Mouse (Mus musculus): ENCODE measurements at regions not wholly inside any gene's neighbourhood (a gene's known extent, or its start where the extent isn't known, plus 50 kb on each side); places are given as distances from the start of the nearest gene placed in this dataset.
A peak's percentile ranks its signal among the peaks of the same experiment; 100 is the strongest.
"Not testable (repeated sequence)": the region's sequence is repeated elsewhere in the genome, so short reads cannot be mapped to it uniquely, and the experiment has no call there.

- H3K27me3 ChIP-seq: no peaks in the 10 kb centered on the region
- no peak overlapping the region for H3K27ac ChIP-seq
- H3K36me3 ChIP-seq: no peaks in the 10 kb centered on the region
- H3K9me3 ChIP-seq: no peaks in the 10 kb centered on the region
- no peak overlapping the region for H3K4me3 ChIP-seq
- ATAC-seq (ENCODE audit: insufficient number of reproducible peaks, insufficient read depth, low FRiP score, low TSS enrichment): no peak
- H3K9ac ChIP-seq: no peak overlapping the region
- H3K4me2 ChIP-seq (replicated peaks): no peak overlapping the region
- WGBS: 76% methylated on average over 2 of the region's 2 CpGs
- no peaks in the 10 kb centered on the region for H3K4me1 ChIP-seq
Measured at GRCm38 (mm10) chr7:116619636-116620035, 115.5 kb downstream of the Nucb2 start.

DNA sequence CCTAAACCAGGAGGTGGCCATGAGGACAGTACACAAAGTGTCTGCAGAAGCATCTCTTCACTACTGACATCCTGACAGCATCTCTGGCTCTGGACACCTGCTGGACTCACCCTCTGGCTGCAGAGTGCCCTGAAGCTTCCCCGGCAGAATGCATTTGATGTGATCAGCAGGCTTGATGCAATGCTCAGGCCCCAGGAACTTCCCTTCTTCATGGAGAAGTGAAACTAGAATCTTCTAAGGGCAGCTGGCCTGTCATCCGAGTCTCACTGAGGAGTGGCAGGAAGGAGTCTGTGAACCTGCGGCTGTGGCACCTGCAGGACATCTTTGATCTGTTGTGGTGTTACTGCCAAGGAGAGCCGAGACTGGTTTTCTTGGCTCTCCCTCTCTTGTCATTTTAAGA lies 116.2 kb downstream of the Nucb2 start:
- Histone ChIP-seq H3K9ac (no peak overlapping the region), H3K4me1 (no peaks in the 10 kb centered on the region), H3K27ac (no peak overlapping the region), H3K9me3 (no peaks in the 10 kb centered on the region), H3K36me3 (no peaks in the 10 kb centered on the region), H3K27me3 (no peaks in the 10 kb centered on the region), H3K4me3 (no peak overlapping the region), H3K4me2 (replicated peaks) (no peak overlapping the region)
- WGBS: 79% methylated on average over 4 of the region's 4 CpGs
- no peak for ATAC-seq (ENCODE audit: insufficient number of reproducible peaks, insufficient read depth, low FRiP score, low TSS enrichment)

DNA sequence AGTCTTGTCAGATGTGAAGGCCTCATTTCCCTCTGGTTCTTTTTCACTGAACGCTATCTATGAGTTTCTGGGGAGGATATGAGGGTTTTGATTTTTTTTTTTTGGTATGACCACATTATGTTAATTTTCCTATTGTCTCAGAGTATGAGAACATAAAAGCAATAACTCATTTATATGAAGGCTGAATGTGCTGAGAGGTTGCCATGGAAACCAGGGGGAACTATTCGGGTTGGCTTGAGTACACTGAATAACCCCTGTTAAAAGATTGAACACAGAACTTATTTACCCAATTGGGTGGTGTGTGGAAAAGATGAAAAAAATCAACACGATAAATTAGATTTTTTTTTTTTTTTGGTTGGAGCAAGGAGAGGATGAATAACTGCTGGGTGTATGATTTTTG lies 129.0 kb downstream of the Nucb2 start:
- Histone ChIP-seq H3K4me2 (replicated peaks) (no peak overlapping the region), H3K27me3 (peaks cover 3% of the 10 kb centered on the region; the same call in 1 of the 2 replicates), H3K36me3 (no peaks in the 10 kb centered on the region), H3K27ac (no peak overlapping the region), H3K4me1 (no peaks in the 10 kb centered on the region), H3K9ac (no peak overlapping the region), H3K4me3 (no peak overlapping the region), H3K9me3 (no peaks in the 10 kb centered on the region)
- WGBS: 63% methylated on average over 3 of the region's 3 CpGs
- ATAC-seq (ENCODE audit: insufficient number of reproducible peaks, insufficient read depth, low FRiP score, low TSS enrichment): no peak

GRCm38 (mm10) chr7:116644902-116645650 lies 140.9 kb downstream of the Nucb2 start:
- no peak overlapping the region for H3K9ac ChIP-seq
- H3K4me2 ChIP-seq (replicated peaks): no peak overlapping the region
- H3K27ac ChIP-seq: no peak overlapping the region
- 50% methylated on average over 10 of the region's 10 CpGs for WGBS
- H3K27me3 ChIP-seq: no peaks in the 10 kb centered on the region
- no peaks in the 10 kb centered on the region for H3K9me3 ChIP-seq
- H3K4me3 ChIP-seq: no peak overlapping the region
- no peaks in the 10 kb centered on the region for H3K4me1 ChIP-seq
- no peaks in the 10 kb centered on the region for H3K36me3 ChIP-seq
- no peak for ATAC-seq (ENCODE audit: insufficient number of reproducible peaks, insufficient read depth, low FRiP score, low TSS enrichment)

DNA sequence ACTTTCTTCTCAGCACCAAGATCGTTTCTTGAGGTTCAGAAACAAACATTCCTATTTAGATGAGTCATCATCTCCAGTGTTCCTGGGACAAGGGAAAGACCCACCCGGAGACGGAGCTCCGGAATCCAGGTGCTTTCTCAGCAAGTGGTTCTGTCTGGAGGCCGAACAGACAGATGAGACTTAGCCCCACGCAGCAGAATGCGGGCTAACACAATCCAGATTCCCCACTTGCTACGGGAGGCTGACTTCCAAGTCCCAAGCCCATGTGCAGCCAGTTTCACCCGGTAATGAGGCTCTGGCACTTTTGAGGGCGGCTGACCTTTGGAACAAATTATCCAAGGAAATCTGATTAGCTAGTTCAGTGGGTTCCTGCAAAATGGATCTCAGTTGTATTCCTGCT lies 150.3 kb downstream of the Nucb2 start:
- Histone ChIP-seq H3K4me2 (replicated peaks) (no peak overlapping the region; the same call in 1 of the 2 replicates), H3K27ac (no peak overlapping the region)

GRCm38 (mm10) chr7:116657040-116657439 lies 152.9 kb downstream of the Nucb2 start:
- not testable (repeated sequence) for H3K9me3 ChIP-seq; H3K36me3 ChIP-seq; H3K27me3 ChIP-seq; ATAC-seq (ENCODE audit: insufficient number of reproducible peaks, insufficient read depth, low FRiP score, low TSS enrichment); H3K4me1 ChIP-seq; H3K4me3 ChIP-seq; H3K27ac ChIP-seq; H3K4me2 ChIP-seq (replicated peaks); H3K9ac ChIP-seq
- 88% methylated on average over 6 of the region's 6 CpGs for WGBS

More for the DNA sequence above, 150.3 kb downstream of the Nucb2 start:
- Histone ChIP-seq H3K9ac (no peak overlapping the region), H3K4me1 (peaks cover 8% of the 10 kb centered on the region; the same call in 1 of the 2 replicates), H3K4me3 (no peak overlapping the region), H3K36me3 (no peaks in the 10 kb centered on the region), H3K9me3 (no peaks in the 10 kb centered on the region), H3K27me3 (peaks cover 3% of the 10 kb centered on the region; the same call in 1 of the 2 replicates)
- WGBS: 22% methylated on average over 10 of the region's 10 CpGs
- ATAC-seq (ENCODE audit: insufficient number of reproducible peaks, insufficient read depth, low FRiP score, low TSS enrichment): no peak

- H3K4me3 ChIP-seq: no peak overlapping the region
- WGBS: 87% methylated on average over 15 of the region's 15 CpGs
- no peaks in the 10 kb centered on the region for H3K9me3 ChIP-seq
- H3K27ac ChIP-seq: no peak overlapping the region
- no peaks in the 10 kb centered on the region for H3K36me3 ChIP-seq
- no peak for ATAC-seq (ENCODE audit: insufficient number of reproducible peaks, insufficient read depth, low FRiP score, low TSS enrichment)
- no peaks in the 10 kb centered on the region for H3K4me1 ChIP-seq
- no peaks in the 10 kb centered on the region; the same call in 1 of the 2 replicates for H3K27me3 ChIP-seq
- H3K4me2 ChIP-seq (replicated peaks): no peak overlapping the region
- no peak overlapping the region for H3K9ac ChIP-seq
Measured at GRCm38 (mm10) chr7:116665581-116665980, 161.4 kb downstream of the Nucb2 start.

- Histone ChIP-seq H3K4me1 (peaks cover 9% of the 10 kb centered on the region; the same call in 1 of the 2 replicates), H3K9me3 (no peaks in the 10 kb centered on the region), H3K4me3 (no peak overlapping the region), H3K27ac (no peak overlapping the region), H3K27me3 (no peaks in the 10 kb centered on the region), H3K4me2 (replicated peaks) (peak overlapping the region; percentile 27), H3K36me3 (no peaks in the 10 kb centered on the region), H3K9ac (no peak overlapping the region)
- 43% methylated on average over 16 of the region's 16 CpGs for WGBS
- ATAC-seq (ENCODE audit: insufficient number of reproducible peaks, insufficient read depth, low FRiP score, low TSS enrichment): 0 out of 2 replicates have a peak, but pooled peaks have one; percentile 69
Measured at GRCm38 (mm10) chr7:116674199-116675019, 170.2 kb downstream of the Nucb2 start.

DNA sequence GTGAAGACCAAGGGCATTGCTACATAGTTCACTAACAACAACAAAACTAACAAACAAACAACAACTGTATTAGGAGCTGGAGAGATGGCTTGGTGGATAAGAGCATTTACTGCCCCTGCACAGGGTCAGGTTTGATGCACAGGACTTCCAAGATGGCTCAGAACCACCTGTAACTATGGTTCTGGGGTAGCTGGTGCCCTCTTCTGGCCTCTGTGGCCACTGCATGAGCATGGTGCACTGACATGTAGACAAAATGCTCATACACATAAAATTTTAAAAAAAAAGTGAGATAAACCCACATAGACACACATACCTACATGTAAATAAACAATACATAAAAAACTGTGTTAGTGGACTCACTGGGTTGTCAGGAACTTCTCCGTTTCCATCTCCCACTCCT lies 172.5 kb downstream of the Nucb2 start:
- Histone ChIP-seq H3K4me2 (replicated peaks) (no peak overlapping the region), H3K27ac (no peak overlapping the region), H3K4me1 (peaks cover 9% of the 10 kb centered on the region; the same call in 1 of the 2 replicates), H3K9me3 (no peaks in the 10 kb centered on the region), H3K36me3 (no peaks in the 10 kb centered on the region), H3K9ac (no peak overlapping the region), H3K27me3 (no peaks in the 10 kb centered on the region), H3K4me3 (no peak overlapping the region)
- no peak for ATAC-seq (ENCODE audit: insufficient number of reproducible peaks, insufficient read depth, low FRiP score, low TSS enrichment)
- WGBS: 77% methylated on average over 1 of the region's 1 CpGs

DNA sequence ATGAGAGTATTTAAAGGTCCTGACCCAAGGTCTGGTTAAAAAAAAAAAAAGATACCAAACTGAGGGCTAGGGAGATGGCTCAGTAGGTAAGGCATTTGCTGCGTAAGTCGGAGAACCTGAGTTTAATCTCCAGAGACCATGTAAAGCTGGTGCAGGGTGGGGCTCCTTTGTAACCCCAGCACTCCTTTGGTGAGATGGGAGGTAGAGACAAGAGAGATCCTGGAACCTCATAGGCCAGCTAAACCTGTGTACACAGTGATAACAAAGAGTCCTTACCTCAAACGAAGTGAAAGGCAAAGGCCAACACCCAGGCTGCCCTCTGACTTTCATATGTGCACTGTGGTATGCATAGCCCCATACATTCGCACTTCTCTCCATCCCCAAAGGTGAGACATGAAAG lies 175.0 kb downstream of the Nucb2 start:
- no peaks in the 10 kb centered on the region for H3K36me3 ChIP-seq
- H3K4me2 ChIP-seq (replicated peaks): no peak overlapping the region
- no peak overlapping the region for H3K4me3 ChIP-seq
- ATAC-seq (ENCODE audit: insufficient number of reproducible peaks, insufficient read depth, low FRiP score, low TSS enrichment): no peak
- WGBS: 81% methylated on average over 4 of the region's 4 CpGs
- no peak overlapping the region for H3K9ac ChIP-seq
- H3K27me3 ChIP-seq: no peaks in the 10 kb centered on the region
- peaks cover 9% of the 10 kb centered on the region; the same call in 1 of the 2 replicates for H3K4me1 ChIP-seq
- H3K9me3 ChIP-seq: no peaks in the 10 kb centered on the region
- H3K27ac ChIP-seq: no peak overlapping the region

DNA sequence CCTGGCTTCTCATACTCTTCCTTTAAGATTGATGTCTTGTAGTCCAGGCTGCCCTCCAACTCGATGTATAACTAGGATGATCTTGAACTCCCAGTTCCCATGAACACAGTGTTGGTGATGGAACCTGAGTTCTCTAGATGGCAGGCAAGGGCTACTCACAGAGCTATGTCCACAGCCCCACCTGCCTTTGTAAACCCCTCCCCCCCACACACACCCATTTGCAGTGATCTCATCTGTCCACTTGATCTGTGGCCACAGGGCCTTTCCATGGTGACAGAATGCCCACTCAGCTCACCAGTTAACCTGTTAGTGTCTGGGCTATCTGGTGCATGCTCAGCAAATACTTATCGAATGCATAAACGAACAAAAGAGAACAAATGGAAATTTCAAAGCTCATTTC lies 176.4 kb downstream of the Nucb2 start:
- Histone ChIP-seq H3K4me1 (0 out of 2 replicates have a peak, but pooled peaks cover 5% of the 10 kb centered on the region), H3K27ac (no peak overlapping the region), H3K9me3 (no peaks in the 10 kb centered on the region), H3K9ac (no peak overlapping the region), H3K36me3 (no peaks in the 10 kb centered on the region), H3K4me3 (no peak overlapping the region), H3K4me2 (replicated peaks) (no peak overlapping the region), H3K27me3 (no peaks in the 10 kb centered on the region)
- WGBS: 82% methylated on average over 3 of the region's 3 CpGs
- ATAC-seq (ENCODE audit: insufficient number of reproducible peaks, insufficient read depth, low FRiP score, low TSS enrichment): no peak

DNA sequence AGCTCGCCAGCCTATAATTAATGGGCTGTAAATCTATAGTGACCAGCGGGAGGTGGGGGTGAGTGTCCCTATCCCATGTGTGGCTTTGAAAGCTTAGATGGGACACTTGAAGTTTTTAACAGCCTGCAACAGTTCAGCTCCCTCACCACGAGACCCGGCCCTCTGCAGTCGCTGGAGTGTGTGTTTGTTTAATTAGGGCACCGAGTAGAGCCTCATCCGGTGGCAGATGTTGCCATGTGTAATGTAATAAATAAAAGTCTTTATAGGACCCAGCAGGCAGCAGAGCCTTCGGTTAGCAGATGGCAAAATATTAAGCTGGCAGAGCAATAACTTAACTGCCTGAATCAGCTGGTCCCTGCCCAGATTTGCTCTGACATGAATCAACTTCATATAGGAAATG lies 177.1 kb downstream of the Nucb2 start:
- 46% methylated on average over 8 of the region's 8 CpGs for WGBS
- no peaks in the 10 kb centered on the region for H3K36me3 ChIP-seq
- no peak overlapping the region for H3K4me2 ChIP-seq (replicated peaks)
- H3K4me3 ChIP-seq: no peak overlapping the region
- no peak for ATAC-seq (ENCODE audit: insufficient number of reproducible peaks, insufficient read depth, low FRiP score, low TSS enrichment)
- H3K9me3 ChIP-seq: no peaks in the 10 kb centered on the region
- H3K4me1 ChIP-seq: no peaks in the 10 kb centered on the region
- H3K27ac ChIP-seq: no peak overlapping the region
- H3K27me3 ChIP-seq: no peaks in the 10 kb centered on the region
- no peak overlapping the region for H3K9ac ChIP-seq
